Comparison of ENCODE assay signal across 9 mouse cellular contexts in the genomic region with DNA sequence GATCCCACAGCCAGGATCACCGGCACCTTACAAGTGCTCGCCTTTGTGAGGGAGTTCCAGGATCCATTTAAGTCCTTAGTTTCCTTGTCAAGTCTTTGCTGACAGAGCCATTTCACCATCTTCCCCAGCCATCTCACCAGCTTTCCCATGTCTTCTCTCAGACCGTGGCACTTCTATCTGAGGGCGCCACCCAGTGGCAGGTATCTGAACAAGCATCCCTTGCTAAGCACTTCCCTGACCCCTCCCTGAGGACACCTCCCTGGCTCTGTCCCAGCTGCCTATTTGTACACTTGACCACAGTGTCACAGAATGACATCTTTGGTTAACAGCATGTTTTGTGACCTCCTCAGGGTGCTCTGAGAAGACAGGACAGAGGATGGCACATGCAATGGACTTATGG. TPM values are rescaled to one million over a fixed set of nuclear protein-coding genes. Genes with fewer than 3 reads are reported as not detected.
DNase-seq lines count a peak whose midpoint lies in the region; ATAC-seq and TF ChIP-seq lines count a peak whose summit lies in the region.
"Had no signal": no experiment of that assay in that cellular context is flagged by ENCODE, and none has a peak within 500 bp of the region (broad histone marks: within the 10 kb centered on the region; RNA-seq: fewer than 3 reads in every experiment).

No protein-coding gene starts in this region.

- H3K27me3 ChIP-seq in cerebellum, adult 2 months (ENCODE audit: control insufficient read depth, insufficient read depth, low read length): no peaks in the 10 kb centered on the region
- H3K27me3 ChIP-seq in neural tube, embryonic 11.5 days (ENCODE audit: control insufficient read depth, insufficient read depth, low read length): no peaks in the 10 kb centered on the region

- H3K4me1 ChIP-seq in cerebellum, adult 2 months (ENCODE audit: control insufficient read depth, insufficient read depth, low read length): peaks cover 29% of the 10 kb centered on the region
- no peaks in the 10 kb centered on the region for H3K4me1 ChIP-seq in neural tube, embryonic 11.5 days (ENCODE audit: control insufficient read depth, insufficient read depth, low read length)

- no peak overlapping the region for H3K27ac ChIP-seq in cerebellum, adult 2 months (ENCODE audit: insufficient read depth, low read length)
- H3K27ac ChIP-seq in left cerebral cortex, adult 2 months: no peak overlapping the region
- H3K27ac ChIP-seq in neural tube, embryonic 11.5 days (ENCODE audit: low read depth, low read length): no peak overlapping the region

- no peak overlapping the region for H3K4me3 ChIP-seq in cerebellum, adult 2 months (replicated peaks; ENCODE audit: insufficient read depth, low read depth, low read length)
- no peak overlapping the region for H3K4me3 ChIP-seq in left cerebral cortex, adult 2 months
- no peak overlapping the region for H3K4me3 ChIP-seq in neural tube, embryonic 11.5 days (ENCODE audit: low read depth, low read length)
- H3K4me3 ChIP-seq: erythroblast, embryonic 14.5 days had no signal

- 27% methylated on average over 4 of the region's 4 CpGs for WGBS in cerebellum, adult 2 months
- WGBS in neural tube, embryonic 11.5 days: 20% methylated on average over 4 of the region's 4 CpGs

- H3K9ac ChIP-seq in neural tube, embryonic 11.5 days (ENCODE audit: low read length): no peak overlapping the region

- DNase-seq in left cerebral cortex, adult 11 months (ENCODE audit: low spot score): peak; percentile 52
- no peak for DNase-seq in left cerebral cortex, adult 8-10 months (ENCODE audit: low spot score in 2 of 2)
- peak; percentile 70 for DNase-seq in Muller cell, postnatal 12 days (ENCODE audit: inconsistent ontology term)
- peak; percentile 85 to 90 for DNase-seq in cerebellum, adult 2 months
- peak; percentile 65 to 73 for DNase-seq in gastrocnemius, postnatal 36 days
- DNase-seq in left cerebral cortex, adult 2 months (ENCODE audit: extremely low spot score in 1 of 2, low spot score in 2 of 2): peak; percentile 66 to 71
- DNase-seq in neural tube, embryonic 11.5 days (ENCODE audit: low spot score): peak; percentile 58
- peak; percentile 68 for DNase-seq in urinary bladder, postnatal 14 days (ENCODE audit: low spot score)

- intact Hi-C loops in gastrocnemius, postnatal 36 days (cut with DNase I): loop anchor here (2.0 kb wide), 1 partner anchor 19 kb away; no protein-coding TSS in a partner anchor
- intact Hi-C loops in left cerebral cortex, adult 2 months (cut with DNase I): loop anchor here (1.0 to 5.0 kb wide), 3 partner anchors 21 to 230 kb away; no protein-coding TSS in a partner anchor

- no peak for ATAC-seq in neural tube, embryonic 11.5 days (ENCODE audit: insufficient read depth, low FRiP score, low TSS enrichment)

- H3K36me3 ChIP-seq in neural tube, embryonic 11.5 days (ENCODE audit: control insufficient read depth, insufficient read depth, low read length): no peaks in the 10 kb centered on the region

- TF ChIP-seq CTCF in cerebellum, adult 2 months (IDR thresholded peaks at IDR 0.05; ENCODE audit: borderline replicate concordance, insufficient read depth, low read depth, low read length): peak; percentile 94
- peak; percentile 87 for TF ChIP-seq CTCF in left cerebral cortex, adult 2 months (IDR thresholded peaks at IDR 0.05)

- TF ChIP-seq POLR2A in cerebellum, adult 2 months (IDR thresholded peaks at IDR 0.05; ENCODE audit: borderline replicate concordance, insufficient read depth, low read length): no peak

- no peak overlapping the region for H3K4me2 ChIP-seq in neural tube, embryonic 11.5 days (ENCODE audit: low read depth)

- H3K9me3 ChIP-seq in neural tube, embryonic 11.5 days (ENCODE audit: control insufficient read depth, low read length): no peaks in the 10 kb centered on the region

RNA-seq across cellular contexts. Expression of gene Ntng2, which starts 15.2 kb away (rescaled TPM):
- total RNA-seq in left cerebral cortex, adult 8-10 months (2022): 10 to 100 TPM; 71.9 to 82.7 (median 78.9) TPM
- 25.7 and 26.0 TPM in 2 replicates for polyA plus RNA-seq in cerebellum, adult 2 months (2012; rRNA removed)
- total RNA-seq in gastrocnemius, postnatal 36 days (2021): 10 to 100 TPM; 36.0 to 37.7 TPM
- total RNA-seq in left cerebral cortex, adult 2 months (2021): 10 to 100 TPM; 82.4 to 90.1 TPM
- 3.4 and 3.6 TPM in 2 replicates for polyA plus RNA-seq in neural tube, embryonic 11.5 days (2014; fragmentation: Nextera tagmentation; extraction: Ambion mirVana)
- polyA plus RNA-seq: erythroblast, embryonic 14.5 days had no signal

Comparison
In these comparisons a context has a peak if more than half of its experiments do, and no peak if none do; other contexts are left out.
1. DNase-seq: peak in left cerebral cortex, adult 11 months (single experiment), Muller cell, postnatal 12 days (single experiment), cerebellum, adult 2 months (2 of 2), gastrocnemius, postnatal 36 days (2 of 2), left cerebral cortex, adult 2 months (2 of 2), neural tube, embryonic 11.5 days (single experiment) and urinary bladder, postnatal 14 days (single experiment); none in left cerebral cortex, adult 8-10 months (0 of 2).